Mouse (Mus musculus) 3134 (cell line): Measurements from ENCODE around the gene Fads1.
"Not testable (repeated sequence)": the region's sequence is repeated elsewhere in the genome, so short reads cannot be mapped to it uniquely, and the experiment has no call there.

Experiments used
- DNase-seq: peaks from one replicate; pipeline ENCODE4 v3.0.0-alpha.2; 2011; ENCODE audit warnings: low spot score; ENCODE audit not compliant: insufficient read length; ENCODE audit errors: extremely low read depth

The Fads1 gene

GRCm38 (mm10) chr19:10182670-10183298 lies at the start of gene Fads1:
Fads1 (plus strand) TSS chr19:10182888.
- peak; percentile 96 for DNase-seq

- DNase-seq = no peak
Observed at GRCm38 (mm10) chr19:10134692-10135091, 48.0 kb upstream of the Fads1 start.

GRCm38 (mm10) chr19:10137423-10137822 lies 45.3 kb upstream of the Fads1 start:
- DNase-seq = peak; percentile 74

- no peak for DNase-seq
Observed at GRCm38 (mm10) chr19:10139736-10140135, 43.0 kb upstream of the Fads1 start.

GRCm38 (mm10) chr19:10143667-10144066 lies 39.0 kb upstream of the Fads1 start:
- DNase-seq = no peak

- DNase-seq = no peak
Observed at GRCm38 (mm10) chr19:10144464-10144863, 38.2 kb upstream of the Fads1 start.

- no peak for DNase-seq
Observed at GRCm38 (mm10) chr19:10148555-10148954, 34.1 kb upstream of the Fads1 start.

GRCm38 (mm10) chr19:10149189-10149588 lies 33.5 kb upstream of the Fads1 start:
- DNase-seq = no peak

GRCm38 (mm10) chr19:10157725-10158124 lies 25.0 kb upstream of the Fads1 start:
- DNase-seq = no peak

GRCm38 (mm10) chr19:10163896-10164295 lies 18.8 kb upstream of the Fads1 start:
- no peak for DNase-seq

GRCm38 (mm10) chr19:10165928-10166327 lies 16.8 kb upstream of the Fads1 start:
- not testable (repeated sequence) for DNase-seq

- no peak for DNase-seq
Observed at GRCm38 (mm10) chr19:10167112-10167511, 15.6 kb upstream of the Fads1 start.

- no peak for DNase-seq
Observed at GRCm38 (mm10) chr19:10167951-10168350, 14.7 kb upstream of the Fads1 start.

- no peak for DNase-seq
Observed at GRCm38 (mm10) chr19:10168441-10168840, 14.2 kb upstream of the Fads1 start.

GRCm38 (mm10) chr19:10169179-10169578 lies 13.5 kb upstream of the Fads1 start:
- no peak for DNase-seq

GRCm38 (mm10) chr19:10169692-10170330 lies 12.9 kb upstream of the Fads1 start:
- not testable (repeated sequence) for DNase-seq

- DNase-seq = no peak
Observed at GRCm38 (mm10) chr19:10170466-10170865, 12.2 kb upstream of the Fads1 start.

GRCm38 (mm10) chr19:10171359-10171758 lies 11.3 kb upstream of the Fads1 start:
- DNase-seq = no peak

GRCm38 (mm10) chr19:10171846-10172245 lies 10.8 kb upstream of the Fads1 start:
- DNase-seq = no peak

- DNase-seq = no peak
Observed at GRCm38 (mm10) chr19:10173116-10173718, 9.5 kb upstream of the Fads1 start.

- DNase-seq = no peak
Observed at GRCm38 (mm10) chr19:10173844-10174539, 8.7 kb upstream of the Fads1 start.
